Comparison of ENCODE assay signal across 8 mouse cellular contexts in the genomic region with DNA sequence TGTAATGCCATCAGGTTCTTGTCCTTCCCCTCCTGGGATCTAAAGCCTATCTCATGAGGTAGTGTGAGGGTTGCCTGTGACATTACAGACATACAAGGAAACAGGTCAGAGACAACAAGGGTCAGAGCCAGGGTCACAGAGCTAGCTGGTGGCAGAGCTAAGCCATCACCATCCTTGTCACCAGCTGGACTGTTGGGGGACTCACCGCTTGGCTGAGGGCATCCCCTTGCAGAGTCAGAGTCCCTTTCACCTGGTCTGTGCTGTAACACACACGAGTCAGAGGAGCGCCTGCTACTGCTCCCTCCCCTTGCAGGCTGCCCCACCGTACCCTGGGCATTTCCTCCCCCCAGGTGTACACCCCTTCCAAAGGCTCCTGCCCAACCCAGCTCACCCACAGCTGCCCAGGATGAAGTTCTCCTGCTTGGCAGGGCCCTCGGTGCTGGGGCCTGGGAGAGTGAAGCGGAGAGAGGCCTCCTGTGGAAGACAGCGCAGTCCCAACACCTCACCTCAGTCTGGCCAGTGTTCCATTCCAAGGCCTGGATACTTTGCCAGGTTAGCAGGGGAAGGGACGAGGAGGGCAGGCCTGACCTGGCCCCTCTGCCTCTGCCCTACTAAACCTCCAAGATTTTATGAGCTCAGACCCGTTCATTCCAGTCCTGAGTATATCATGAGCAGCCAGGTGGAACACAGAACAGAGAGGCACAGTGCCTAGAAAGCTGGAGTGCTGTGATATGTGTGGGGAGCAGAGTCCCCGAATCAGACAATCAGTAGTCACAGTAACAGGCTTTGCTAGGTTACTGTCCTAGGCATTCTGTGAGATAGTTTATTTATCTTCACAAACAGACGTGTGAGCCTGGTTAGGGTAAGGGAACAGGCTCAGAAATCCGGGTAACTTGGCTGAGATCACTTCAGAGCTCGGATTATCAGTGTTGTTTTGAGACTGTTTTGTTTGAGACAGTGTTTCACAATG. TPM values are rescaled to one million over a fixed set of nuclear protein-coding genes. Genes with fewer than 3 reads are reported as not detected.
DNase-seq lines count a peak whose midpoint lies in the region; ATAC-seq and TF ChIP-seq lines count a peak whose summit lies in the region.

No protein-coding gene starts in this region.

- H3K9ac ChIP-seq in lung, postnatal 0 days (replicated peaks; ENCODE audit: low read depth) = peak overlapping the region; percentile 39; the same call in 1 of the 2 replicates
- H3K9ac ChIP-seq in hindbrain, embryonic 13.5 days = peak overlapping the region; percentile 83
- peak overlapping the region; percentile 77 for H3K9ac ChIP-seq in liver, adult 2 months (ENCODE audit: low read depth, low read length)
- H3K9ac ChIP-seq in stomach, embryonic 15.5 days = peak overlapping the region; percentile 47; the same call in 1 of the 2 replicates

- no peaks in the 10 kb centered on the region for H3K79me2 ChIP-seq in liver, adult 2 months (ENCODE audit: control insufficient read depth, insufficient read depth, low read length)

- H3K4me2 ChIP-seq in lung, postnatal 0 days (replicated peaks; ENCODE audit: low read depth, low read length) = peak overlapping the region; percentile 87
- H3K4me2 ChIP-seq in hindbrain, embryonic 13.5 days = peak overlapping the region; percentile 75
- H3K4me2 ChIP-seq in stomach, embryonic 15.5 days = peak overlapping the region; percentile 69

- H3K4me3 ChIP-seq in lung, postnatal 0 days (ENCODE audit: low read depth, low read length) = peak overlapping the region; percentile 65
- H3K4me3 ChIP-seq in hindbrain, embryonic 13.5 days = peak overlapping the region; percentile 64
- peak overlapping the region; percentile 77; the same call in 1 of the 2 replicates for H3K4me3 ChIP-seq in liver, adult 2 months (ENCODE audit: insufficient read depth, low read depth, low read length)
- H3K4me3 ChIP-seq in stomach, embryonic 15.5 days (replicated peaks) = peak overlapping the region; percentile 64

- TF ChIP-seq CTCF in lung, postnatal 0 days (IDR thresholded peaks at IDR 0.05) = no peak
- no peak for TF ChIP-seq CTCF in liver, adult 2 months (IDR thresholded peaks at IDR 0.05; ENCODE audit: low read depth, low read length)

- no peaks in the 10 kb centered on the region for H3K27me3 ChIP-seq in lung, postnatal 0 days (replicated peaks; ENCODE audit: insufficient read depth, low read length)
- no peaks in the 10 kb centered on the region for H3K27me3 ChIP-seq in hindbrain, embryonic 13.5 days
- no peaks in the 10 kb centered on the region for H3K27me3 ChIP-seq in liver, adult 2 months (ENCODE audit: control insufficient read depth, insufficient read depth, low read length)
- H3K27me3 ChIP-seq in stomach, embryonic 15.5 days (replicated peaks) = no peaks in the 10 kb centered on the region

- ATAC-seq in lung, postnatal 0 days = no peak
- no peak for ATAC-seq in hindbrain, embryonic 13.5 days (ENCODE audit: low FRiP score)
- ATAC-seq in stomach, embryonic 15.5 days (ENCODE audit: insufficient read depth, low FRiP score, low read depth) = no peak

- no peaks in the 10 kb centered on the region for H3K9me3 ChIP-seq in lung, postnatal 0 days (ENCODE audit: low read length)
- H3K9me3 ChIP-seq in hindbrain, embryonic 13.5 days = no peaks in the 10 kb centered on the region
- no peaks in the 10 kb centered on the region for H3K9me3 ChIP-seq in stomach, embryonic 15.5 days

- WGBS in lung, postnatal 0 days = 40% methylated on average over 13 of the region's 13 CpGs
- 55% methylated on average over 13 of the region's 13 CpGs for WGBS in hindbrain, embryonic 13.5 days
- WGBS in liver, adult 2 months = 33% methylated on average over 13 of the region's 13 CpGs
- WGBS in stomach, embryonic 15.5 days = 49% methylated on average over 13 of the region's 13 CpGs

- no peak for TF ChIP-seq POLR2A in liver, adult 2 months (IDR thresholded peaks at IDR 0.05; ENCODE audit: extremely low read depth, insufficient read depth, low read length)

- H3K36me3 ChIP-seq in lung, postnatal 0 days (ENCODE audit: insufficient read depth, low read length) = peaks cover 11% of the 10 kb centered on the region; the same call in 1 of the 2 replicates
- H3K36me3 ChIP-seq in hindbrain, embryonic 13.5 days = peaks cover 54% of the 10 kb centered on the region
- H3K36me3 ChIP-seq in liver, adult 2 months (ENCODE audit: control insufficient read depth, insufficient read depth, low read length) = peaks cover 15% of the 10 kb centered on the region
- peaks cover 27% of the 10 kb centered on the region for H3K36me3 ChIP-seq in stomach, embryonic 15.5 days

- no peak for TF ChIP-seq EP300 in lung, postnatal 0 days (IDR thresholded peaks at IDR 0.05)

- H3K27ac ChIP-seq in lung, postnatal 0 days (ENCODE audit: low read length) = no peak overlapping the region
- H3K27ac ChIP-seq in hindbrain, embryonic 13.5 days = peak overlapping the region; percentile 90
- no peak overlapping the region; the same call in 1 of the 2 replicates for H3K27ac ChIP-seq in liver, adult 2 months (replicated peaks; ENCODE audit: insufficient read depth, low read depth, low read length)
- H3K27ac ChIP-seq in stomach, embryonic 15.5 days = no peak overlapping the region

- peaks cover 9% of the 10 kb centered on the region; the same call in 1 of the 2 replicates for H3K4me1 ChIP-seq in lung, postnatal 0 days (ENCODE audit: insufficient read depth, low read depth, low read length)
- H3K4me1 ChIP-seq in hindbrain, embryonic 13.5 days (replicated peaks) = peaks cover 33% of the 10 kb centered on the region
- peaks cover 9% of the 10 kb centered on the region for H3K4me1 ChIP-seq in liver, adult 2 months (ENCODE audit: control insufficient read depth, insufficient read depth, low read length)
- peaks cover 8% of the 10 kb centered on the region; the same call in 1 of the 2 replicates for H3K4me1 ChIP-seq in stomach, embryonic 15.5 days

- no peak for DNase-seq in lung, postnatal 0 days (ENCODE audit: low spot score)
- DNase-seq in lung, postnatal 25 days (ENCODE audit: low spot score) = no peak
- peak; percentile 39 for DNase-seq in cerebellum, adult 9-10 months
- no peak for DNase-seq in liver, adult 2 months (ENCODE audit: extremely low read depth, low read depth, low spot score)
- no peak for DNase-seq in ovary, adult 18-20 months (ENCODE audit: low spot score)
- no peak for DNase-seq in retina, embryonic 14.5 days (ENCODE audit: low spot score)

RNA-seq across cellular contexts. Expression of a gene that starts 1.0 kb away (rescaled TPM):
- 58.9 and 60.4 TPM in 2 replicates for polyA plus RNA-seq in lung, postnatal 0 days (2015; fragmentation: Nextera tagmentation; extraction: Ambion mirVana)
- 153 and 161 TPM in 2 replicates for polyA plus RNA-seq in hindbrain, embryonic 13.5 days (2015; fragmentation: Nextera tagmentation; extraction: Ambion mirVana)
- total RNA-seq in liver, adult 2 months (2014; rRNA removed) = 5.2 and 7.5 TPM in 2 replicates
- polyA plus RNA-seq in liver, adult 2 months (2012; rRNA removed) = 29.9 and 53.7 TPM in 2 replicates
- polyA plus RNA-seq in stomach, embryonic 15.5 days (2015; fragmentation: Nextera tagmentation; extraction: Ambion mirVana) = 54.9 and 57.0 TPM in 2 replicates

RNA-seq across cellular contexts. Expression of a gene that starts 5.2 kb away (rescaled TPM):
- 57.5 and 59.4 TPM in 2 replicates for polyA plus RNA-seq in lung, postnatal 0 days (2015; fragmentation: Nextera tagmentation; extraction: Ambion mirVana)
- 3.1 and 4.6 TPM in 2 replicates for polyA plus RNA-seq in hindbrain, embryonic 13.5 days (2015; fragmentation: Nextera tagmentation; extraction: Ambion mirVana)
- total RNA-seq in liver, adult 2 months (2014; rRNA removed) = 3.6 and 14.6 TPM in 2 replicates
- 13.9 and 35.5 TPM in 2 replicates for polyA plus RNA-seq in liver, adult 2 months (2012; rRNA removed)
- polyA plus RNA-seq in stomach, embryonic 15.5 days (2015; fragmentation: Nextera tagmentation; extraction: Ambion mirVana) = 59.7 and 65.9 TPM in 2 replicates

RNA-seq across cellular contexts. Expression of a gene that starts 14.7 kb away (rescaled TPM):
- 0.14 and 0.27 TPM in 2 replicates for polyA plus RNA-seq in lung, postnatal 0 days (2015; fragmentation: Nextera tagmentation; extraction: Ambion mirVana)
- not detected in 2 replicates for polyA plus RNA-seq in hindbrain, embryonic 13.5 days (2015; fragmentation: Nextera tagmentation; extraction: Ambion mirVana)
- total RNA-seq in liver, adult 2 months (2014; rRNA removed) = not detected in 2 replicates
- not detected in 2 replicates for polyA plus RNA-seq in liver, adult 2 months (2012; rRNA removed)
- not detected in 2 replicates for polyA plus RNA-seq in stomach, embryonic 15.5 days (2015; fragmentation: Nextera tagmentation; extraction: Ambion mirVana)

RNA-seq across cellular contexts. Expression of a gene that starts 37.3 kb away (rescaled TPM):
- 75.8 and 81.1 TPM in 2 replicates for polyA plus RNA-seq in lung, postnatal 0 days (2015; fragmentation: Nextera tagmentation; extraction: Ambion mirVana)
- 206 and 209 TPM in 2 replicates for polyA plus RNA-seq in hindbrain, embryonic 13.5 days (2015; fragmentation: Nextera tagmentation; extraction: Ambion mirVana)
- total RNA-seq in liver, adult 2 months (2014; rRNA removed) = 48.5 and 50.3 TPM in 2 replicates
- polyA plus RNA-seq in liver, adult 2 months (2012; rRNA removed) = 42.8 and 48.6 TPM in 2 replicates
- 118 and 138 TPM in 2 replicates for polyA plus RNA-seq in stomach, embryonic 15.5 days (2015; fragmentation: Nextera tagmentation; extraction: Ambion mirVana)

RNA-seq across cellular contexts. Expression of a gene that starts 37.5 kb away (rescaled TPM):
- 15.0 and 16.3 TPM in 2 replicates for polyA plus RNA-seq in lung, postnatal 0 days (2015; fragmentation: Nextera tagmentation; extraction: Ambion mirVana)
- 16.0 and 16.3 TPM in 2 replicates for polyA plus RNA-seq in hindbrain, embryonic 13.5 days (2015; fragmentation: Nextera tagmentation; extraction: Ambion mirVana)
- 11.5 and 15.6 TPM in 2 replicates for total RNA-seq in liver, adult 2 months (2014; rRNA removed)
- 12.1 and 15.6 TPM in 2 replicates for polyA plus RNA-seq in liver, adult 2 months (2012; rRNA removed)
- 16.8 and 17.9 TPM in 2 replicates for polyA plus RNA-seq in stomach, embryonic 15.5 days (2015; fragmentation: Nextera tagmentation; extraction: Ambion mirVana)
